Mouse (Mus musculus) CD4-positive, CD25-positive, alpha-beta regulatory T cell, adult 2 months (primary cell): ENCODE measurements around the gene 1700025G04Rik.
A peak's percentile ranks its signal among the peaks of the same experiment; 100 is the strongest.

Experiments
- DNase-seq: peaks from one replicate; pipeline ENCODE4 v3.0.0-alpha.2; 2012; ENCODE audit warnings: low read depth, low spot score

The 1700025G04Rik gene

GRCm38 (mm10) chr1:152076222-152076845 is 13.6 kb downstream of the 1700025G04Rik start:
- no peak for DNase-seq

- DNase-seq, result no peak
Measured at GRCm38 (mm10) chr1:152075725-152076124, 14.2 kb downstream of the 1700025G04Rik start.

- no peak for DNase-seq
Measured at GRCm38 (mm10) chr1:152070441-152070840, 19.5 kb downstream of the 1700025G04Rik start.

- DNase-seq, result no peak
Measured at GRCm38 (mm10) chr1:152069745-152070144, 20.2 kb downstream of the 1700025G04Rik start.

GRCm38 (mm10) chr1:152067919-152068318 is 22.0 kb downstream of the 1700025G04Rik start:
- no peak for DNase-seq

GRCm38 (mm10) chr1:152065527-152065926 is 24.4 kb downstream of the 1700025G04Rik start:
- no peak for DNase-seq

- no peak for DNase-seq
Measured at GRCm38 (mm10) chr1:152063357-152064145, 26.4 kb downstream of the 1700025G04Rik start.

- no peak for DNase-seq
Measured at GRCm38 (mm10) chr1:152061745-152062144, 28.2 kb downstream of the 1700025G04Rik start.

GRCm38 (mm10) chr1:152060265-152060664 is 29.7 kb downstream of the 1700025G04Rik start:
- DNase-seq, result no peak

- no peak for DNase-seq
Measured at GRCm38 (mm10) chr1:152058776-152059175, 31.1 kb downstream of the 1700025G04Rik start.

- DNase-seq, result peak; percentile 7
Measured at GRCm38 (mm10) chr1:152053112-152053511, 36.8 kb downstream of the 1700025G04Rik start.

GRCm38 (mm10) chr1:152051858-152052257 is 38.1 kb downstream of the 1700025G04Rik start:
- DNase-seq, result no peak

GRCm38 (mm10) chr1:152050037-152050436 is 39.9 kb downstream of the 1700025G04Rik start:
- no peak for DNase-seq

- no peak for DNase-seq
Measured at GRCm38 (mm10) chr1:152048291-152048690, 41.6 kb downstream of the 1700025G04Rik start.

GRCm38 (mm10) chr1:152047416-152047815 is 42.5 kb downstream of the 1700025G04Rik start:
- no peak for DNase-seq

GRCm38 (mm10) chr1:152043453-152043852 is 46.5 kb downstream of the 1700025G04Rik start:
- no peak for DNase-seq

GRCm38 (mm10) chr1:152042409-152042808 is 47.5 kb downstream of the 1700025G04Rik start:
- DNase-seq, result peak; percentile 15

- DNase-seq, result no peak
Measured at GRCm38 (mm10) chr1:152041005-152041404, 48.9 kb downstream of the 1700025G04Rik start.

GRCm38 (mm10) chr1:152040053-152040452 is 49.9 kb downstream of the 1700025G04Rik start:
- DNase-seq, result no peak

GRCm38 (mm10) chr1:152039588-152039987 is 50.3 kb downstream of the 1700025G04Rik start:
- DNase-seq, result no peak

- peak; percentile 54 for DNase-seq
Measured at GRCm38 (mm10) chr1:152038086-152038485, 51.8 kb downstream of the 1700025G04Rik start.

- no peak for DNase-seq
Measured at GRCm38 (mm10) chr1:152037589-152037988, 52.3 kb downstream of the 1700025G04Rik start.

- DNase-seq, result no peak
Measured at GRCm38 (mm10) chr1:152034766-152035165, 55.2 kb downstream of the 1700025G04Rik start.
